Mouse (Mus musculus) thymus, adult 2 months (tissue): Measurements from ENCODE around the gene Ago3. TPM values are rescaled to one million over a fixed set of nuclear protein-coding genes. Genes with fewer than 3 reads are reported as not detected.

ENCODE experiments used
- DNase-seq: peaks from one replicate; pipeline ENCODE4 v3.0.0; 2021
- H3K27ac ChIP-seq: fragments of 200-500 bp; 2 replicates; pipeline ENCODE4 v1.5.1; 2012; ENCODE audit warnings: low read length, control low read depth; ENCODE audit not compliant: control insufficient read depth, insufficient read depth
- H3K27me3 ChIP-seq: fragments of 200-500 bp; 2 replicates; pipeline ENCODE4 v1.6.1; 2012; ENCODE audit warnings: mild to moderate bottlenecking, low read length, moderate library complexity, mixed read lengths; ENCODE audit not compliant: control insufficient read depth, insufficient read depth
- H3K36me3 ChIP-seq: fragments of 200-500 bp; 2 replicates; pipeline ENCODE4 v1.6.1; 2012; ENCODE audit warnings: mild to moderate bottlenecking, low read length, moderate library complexity; ENCODE audit not compliant: control insufficient read depth, insufficient read depth
- H3K4me1 ChIP-seq: fragments of 200-500 bp; replicated peaks from 2 replicates; pipeline ENCODE4 v1.6.1; 2012; ENCODE audit warnings: low read length; ENCODE audit not compliant: control insufficient read depth, insufficient read depth
- H3K4me3 ChIP-seq: fragments of 200-500 bp; 2 replicates; pipeline ENCODE4 v1.5.1; 2012; ENCODE audit warnings: mild to moderate bottlenecking, low read length, control low read depth, moderate library complexity; ENCODE audit not compliant: control insufficient read depth, insufficient read depth
- CTCF ChIP-seq: fragments of 200-500 bp; IDR thresholded peaks from 2 replicates; pipeline ENCODE4 v1.5.1; 2012; ENCODE audit warnings: mild to moderate bottlenecking, control low read depth, low read length, moderate library complexity, borderline replicate concordance; ENCODE audit not compliant: control insufficient read depth, poor library complexity, insufficient read depth; ENCODE audit errors: extremely low read depth
- POLR2A ChIP-seq: fragments of 200-500 bp; IDR thresholded peaks from 2 replicates; pipeline ENCODE4 v1.6.1; 2012; ENCODE audit warnings: mild to moderate bottlenecking, low read length, control low read depth, moderate library complexity; ENCODE audit not compliant: control insufficient read depth, poor library complexity, insufficient read depth; ENCODE audit errors: extremely low read depth
- WGBS: fragments of 180-500 bp; shearing (Covaris S2); methylation state at CpG from one replicate; pipeline ENCODE4 v1.1.7; 2018; 5-methylcytosine and 5-hydroxymethylcytosine counted together
- polyA plus RNA-seq: library from polyadenylated mRNA; depleted of rRNA; stranded (reverse); fragments of >200 nt; gene quantifications from 2 replicates; pipeline ENCODE4 v1.2.3, GENCODE M21; 2012

Gene Ago3
- polyA plus RNA-seq, 1 experiment: 29.1 TPM

DNA sequence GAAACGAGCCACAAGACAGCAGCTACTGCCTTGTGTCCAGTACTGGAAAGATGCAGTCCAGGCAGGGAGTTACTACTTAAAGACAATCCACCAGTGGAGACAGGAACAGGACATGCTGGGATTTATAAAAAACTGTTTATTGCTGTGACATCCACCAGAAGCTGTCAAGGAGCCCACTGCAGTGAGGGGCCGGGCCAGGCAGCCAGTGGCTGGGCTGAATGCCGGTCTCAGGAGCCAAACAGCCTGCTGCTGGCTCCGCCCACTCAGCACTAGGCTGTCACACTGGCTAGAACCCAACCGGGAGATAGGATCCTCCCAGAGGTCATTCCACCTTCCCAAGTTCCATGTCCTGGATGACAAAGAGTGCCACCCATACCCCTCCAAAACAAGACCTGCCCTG lies 113.4 kb downstream of the Ago3 start:
- 90% methylated on average over 5 of the region's 5 CpGs for WGBS
- Histone ChIP-seq H3K27me3 (no peaks in the 10 kb centered on the region), H3K4me3 (no peak overlapping the region), H3K4me1 (peaks cover 3% of the 10 kb centered on the region), H3K27ac (no peak overlapping the region), H3K36me3 (peaks cover 24% of the 10 kb centered on the region)
- no peak for TF ChIP-seq CTCF
- no peak for TF ChIP-seq POLR2A
- no peak for DNase-seq

DNA sequence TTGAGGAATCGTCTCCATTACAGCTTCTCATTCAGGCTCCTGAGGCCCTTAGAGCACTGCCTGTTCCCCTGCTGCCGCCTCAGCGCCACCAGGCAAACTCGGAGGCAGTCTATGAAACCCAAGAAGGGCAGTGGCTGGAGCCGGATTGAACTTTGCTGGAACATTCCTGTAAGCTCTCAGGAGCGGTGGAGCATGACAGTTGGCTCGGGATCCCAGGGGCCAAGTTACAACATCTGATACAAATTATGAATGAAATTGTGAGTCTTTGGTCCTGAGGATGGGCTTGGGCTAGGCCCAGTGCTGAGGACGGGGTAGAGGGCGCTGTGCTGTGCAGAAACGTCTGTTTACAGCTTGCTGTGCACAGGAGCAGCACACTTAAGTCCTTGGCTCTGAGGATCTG lies 115.0 kb downstream of the Ago3 start:
- no peaks in the 10 kb centered on the region for H3K27me3 ChIP-seq
- 87% methylated on average over 10 of the region's 10 CpGs for WGBS
- no peak overlapping the region for H3K4me3 ChIP-seq
- peaks cover 24% of the 10 kb centered on the region for H3K36me3 ChIP-seq
- TF ChIP-seq CTCF (no peak), POLR2A (no peak)
- no peak for DNase-seq
- no peak overlapping the region for H3K27ac ChIP-seq
- H3K4me1 ChIP-seq: 0 out of 2 replicates have a peak, but pooled peaks cover 4% of the 10 kb centered on the region

DNA sequence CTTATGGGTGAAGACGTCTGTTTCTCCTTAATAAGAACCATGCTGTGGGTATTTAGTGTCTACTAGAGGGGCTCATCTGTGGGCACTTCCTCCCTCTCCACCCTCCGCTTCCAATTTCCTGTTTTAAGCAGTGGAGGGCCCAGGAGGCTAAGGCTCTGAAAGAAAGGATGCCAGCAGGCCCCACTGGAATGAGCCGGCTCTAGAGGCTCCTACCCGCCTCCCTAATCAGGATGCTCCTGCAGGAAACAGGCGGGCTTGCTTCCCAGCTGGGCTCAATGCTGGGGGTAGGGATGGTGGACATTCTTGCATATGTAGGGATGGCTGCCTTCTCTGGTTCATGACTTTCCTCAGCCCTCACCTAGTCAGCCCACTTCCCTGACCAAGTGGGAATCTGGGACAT lies 116.2 kb downstream of the Ago3 start:
- Histone ChIP-seq H3K27me3 (no peaks in the 10 kb centered on the region), H3K27ac (no peak overlapping the region), H3K4me3 (no peak overlapping the region), H3K4me1 (0 out of 2 replicates have a peak, but pooled peaks cover 4% of the 10 kb centered on the region), H3K36me3 (peaks cover 24% of the 10 kb centered on the region)
- no peak for DNase-seq
- 82% methylated on average over 5 of the region's 5 CpGs for WGBS
- TF ChIP-seq CTCF: no peak
- no peak for TF ChIP-seq POLR2A

DNA sequence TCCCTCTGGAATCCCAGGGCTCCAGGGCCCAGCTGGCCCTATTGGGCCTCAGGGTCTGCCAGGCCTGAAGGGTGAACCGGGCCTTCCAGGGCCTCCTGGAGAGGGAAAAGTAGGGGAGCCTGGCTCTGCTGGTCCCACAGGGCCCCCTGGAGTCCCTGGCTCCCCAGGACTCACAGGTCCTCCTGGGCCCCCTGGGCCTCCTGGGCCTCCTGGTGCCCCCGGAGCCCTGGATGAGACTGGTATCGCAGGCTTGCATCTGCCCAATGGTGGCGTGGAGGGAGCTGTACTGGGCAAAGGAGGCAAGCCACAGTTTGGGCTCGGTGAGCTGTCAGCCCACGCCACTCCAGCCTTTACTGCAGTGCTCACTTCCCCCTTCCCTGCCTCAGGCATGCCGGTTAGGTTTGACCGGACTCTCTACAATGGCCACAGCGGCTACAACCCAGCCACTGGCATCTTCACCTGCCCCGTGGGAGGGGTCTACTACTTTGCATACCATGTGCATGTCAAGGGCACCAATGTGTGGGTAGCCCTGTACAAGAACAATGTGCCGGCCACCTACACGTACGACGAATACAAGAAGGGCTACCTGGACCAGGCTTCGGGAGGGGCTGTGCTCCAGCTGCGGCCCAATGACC lies 117.7 kb downstream of the Ago3 start:
- no peak for DNase-seq
- Histone ChIP-seq H3K4me1 (0 out of 2 replicates have a peak, but pooled peaks cover 4% of the 10 kb centered on the region), H3K36me3 (peaks cover 10% of the 10 kb centered on the region), H3K27me3 (no peaks in the 10 kb centered on the region), H3K27ac (no peak overlapping the region), H3K4me3 (no peak overlapping the region)
- no peak for TF ChIP-seq POLR2A
- no peak for TF ChIP-seq CTCF
- 96% methylated on average over 16 of the region's 16 CpGs for WGBS

DNA sequence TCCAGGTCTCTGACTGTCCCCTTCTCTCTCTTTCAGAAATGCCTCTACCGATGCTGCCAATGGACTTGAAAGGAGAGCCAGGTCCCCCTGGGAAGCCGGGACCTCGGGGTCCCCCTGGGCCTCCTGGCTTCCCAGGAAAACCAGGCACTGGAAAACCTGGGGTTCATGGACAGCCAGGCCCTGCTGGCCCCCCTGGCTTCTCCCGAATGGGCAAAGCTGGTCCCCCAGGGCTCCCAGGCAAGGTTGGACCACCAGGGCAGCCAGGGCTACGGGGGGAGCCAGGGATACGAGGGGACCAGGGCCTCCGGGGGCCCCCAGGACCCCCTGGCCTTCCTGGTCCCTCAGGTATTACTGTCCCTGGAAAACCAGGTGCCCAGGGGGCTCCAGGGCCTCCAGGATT lies 119.0 kb downstream of the Ago3 start:
- no peak for TF ChIP-seq POLR2A
- TF ChIP-seq CTCF: no peak
- Histone ChIP-seq H3K4me1 (0 out of 2 replicates have a peak, but pooled peaks cover 4% of the 10 kb centered on the region), H3K27ac (no peak overlapping the region), H3K27me3 (no peaks in the 10 kb centered on the region), H3K36me3 (no peaks in the 10 kb centered on the region; the same call in 1 of the 2 replicates), H3K4me3 (no peak overlapping the region)
- DNase-seq: no peak
- WGBS: 85% methylated on average over 7 of the region's 7 CpGs

DNA sequence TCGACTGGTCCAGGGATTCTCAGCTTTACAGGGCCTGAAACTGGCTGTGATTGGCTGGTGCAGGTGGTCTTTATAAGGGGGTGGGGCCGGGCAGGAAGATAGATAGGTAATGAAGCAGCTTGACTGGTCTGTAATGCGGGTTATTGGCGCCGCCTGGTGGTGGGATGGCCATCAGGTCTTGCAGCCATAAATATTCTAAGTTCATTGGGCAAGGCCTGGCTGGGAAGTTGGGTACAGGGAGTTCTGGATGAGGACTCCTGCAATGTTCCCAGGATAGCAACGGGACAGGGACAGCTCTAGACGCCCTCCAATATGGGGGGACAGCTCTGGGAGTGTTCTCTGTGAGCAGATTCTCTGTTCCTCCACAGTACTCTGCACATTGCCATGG lies 119.4 kb downstream of the Ago3 start:
- H3K27ac ChIP-seq: no peak overlapping the region
- H3K4me1 ChIP-seq: 0 out of 2 replicates have a peak, but pooled peaks cover 4% of the 10 kb centered on the region
- H3K27me3 ChIP-seq: no peaks in the 10 kb centered on the region
- peak; percentile 82 for DNase-seq
- WGBS: 1% methylated on average over 7 of the region's 7 CpGs
- H3K4me3 ChIP-seq: no peak overlapping the region
- no peaks in the 10 kb centered on the region for H3K36me3 ChIP-seq
- TF ChIP-seq POLR2A: no peak
- peak; percentile 47; the same call in 1 of the 2 replicates for TF ChIP-seq CTCF
